Mouse (Mus musculus): ENCODE results near the gene Got1.

- TF ChIP-seq CTCF (IDR thresholded peaks at IDR 0.05): no peak; the same call in 1 of the 2 replicates
- no peak for TF ChIP-seq EP300 (IDR thresholded peaks at IDR 0.05; ENCODE audit: insufficient read depth, low read depth, low read length)
Observed at GRCm38 (mm10) chr19:43475642-43476041, 48.8 kb downstream of the Got1 start.

Measured in heart, adult 2 months (tissue).